8 mouse cellular contexts compared by ENCODE assay signal in the genomic region with DNA sequence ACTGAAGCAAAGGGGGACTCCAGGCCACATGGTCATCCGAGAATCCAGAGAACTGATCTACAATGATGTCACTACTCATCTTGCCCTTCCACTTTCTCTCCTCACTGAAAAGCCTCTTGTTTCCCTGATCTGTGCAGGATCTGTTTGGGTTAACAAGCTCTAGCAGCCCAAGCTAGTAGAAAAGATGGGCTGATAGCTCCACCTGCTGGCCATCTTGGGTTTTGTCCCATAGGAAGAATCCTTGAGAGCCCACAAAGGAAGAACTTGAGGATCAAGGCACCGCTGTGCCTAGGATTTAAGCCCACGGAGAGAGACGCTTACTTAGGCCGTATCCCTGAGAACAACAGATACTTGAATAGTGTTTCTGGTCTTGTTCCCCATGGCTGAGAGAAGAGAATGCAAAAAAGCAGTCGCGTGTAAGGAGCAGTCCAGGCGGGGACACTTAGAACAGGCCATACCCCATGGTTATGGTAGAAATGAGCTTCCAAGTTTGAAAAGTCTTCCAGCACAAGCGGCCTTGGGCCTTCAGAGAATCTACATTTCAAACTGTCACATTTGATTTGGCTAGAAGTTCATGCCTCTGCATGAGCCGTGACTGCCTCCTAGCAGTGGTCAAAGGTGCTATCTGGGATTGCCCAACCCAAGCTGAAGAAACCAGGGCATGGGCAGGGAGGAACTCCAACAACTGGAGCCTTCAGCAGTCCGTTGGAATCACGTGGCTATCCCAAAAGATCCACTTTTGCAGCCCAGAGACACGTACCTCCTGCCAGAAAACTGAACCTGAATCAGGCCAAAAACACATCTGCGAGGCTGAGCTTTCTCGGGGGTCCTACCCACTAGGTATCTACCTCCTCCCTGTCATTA. TPM values are rescaled to one million over a fixed set of nuclear protein-coding genes. Genes with fewer than 3 reads are reported as not detected.
DNase-seq lines count a peak whose midpoint lies in the region; ATAC-seq and TF ChIP-seq lines count a peak whose summit lies in the region.

No protein-coding gene starts in this region.

- no peak overlapping the region for H3K27ac ChIP-seq in ES-Bruce4 (ENCODE audit: insufficient read depth, low read length)
- peak overlapping the region; percentile 77 for H3K27ac ChIP-seq in forebrain, embryonic 12.5 days
- H3K27ac ChIP-seq in liver, postnatal 0 days (ENCODE audit: low read depth), result peak overlapping the region; percentile 81
- H3K27ac ChIP-seq in neural tube, embryonic 14.5 days (ENCODE audit: low read depth, low read length), result no peak overlapping the region; the same call in none of the 2 replicates

- peaks cover 13% of the 10 kb centered on the region for H3K36me3 ChIP-seq in ES-Bruce4 (ENCODE audit: control insufficient read depth, insufficient read depth, low read length, poor library complexity, severe bottlenecking)
- peaks cover 32% of the 10 kb centered on the region for H3K36me3 ChIP-seq in forebrain, embryonic 12.5 days (replicated peaks)
- H3K36me3 ChIP-seq in liver, postnatal 0 days (replicated peaks; ENCODE audit: insufficient read depth, low read length), result peaks cover 28% of the 10 kb centered on the region
- peaks cover 22% of the 10 kb centered on the region for H3K36me3 ChIP-seq in neural tube, embryonic 14.5 days (ENCODE audit: control insufficient read depth, insufficient read depth, low read length)

- peak; percentile 27 for TF ChIP-seq CTCF in ES-Bruce4 (IDR thresholded peaks at IDR 0.05; ENCODE audit: low read depth, low read length)
- TF ChIP-seq CTCF in liver, postnatal 0 days (IDR thresholded peaks at IDR 0.05; ENCODE audit: low read depth), result peak; percentile 94

- H3K4me1 ChIP-seq in ES-Bruce4 (ENCODE audit: control insufficient read depth, insufficient read depth, low read length), result peaks cover 2% of the 10 kb centered on the region
- H3K4me1 ChIP-seq in forebrain, embryonic 12.5 days, result peaks cover 27% of the 10 kb centered on the region
- H3K4me1 ChIP-seq in liver, postnatal 0 days (ENCODE audit: insufficient read depth), result peaks cover 12% of the 10 kb centered on the region
- H3K4me1 ChIP-seq in neural tube, embryonic 14.5 days (ENCODE audit: control insufficient read depth, insufficient read depth, low read length), result peaks cover 14% of the 10 kb centered on the region

- H3K4me2 ChIP-seq in forebrain, embryonic 12.5 days, result peak overlapping the region; percentile 71
- H3K4me2 ChIP-seq in liver, postnatal 0 days (ENCODE audit: low read depth, low read length), result peak overlapping the region; percentile 86
- H3K4me2 ChIP-seq in neural tube, embryonic 14.5 days (ENCODE audit: low read depth, low read length), result peak overlapping the region; percentile 70

- intact Hi-C loops in heart, postnatal 10 days (cut with DNase I), result loop anchor here (1.0 to 5.0 kb wide), 3 partner anchors 85 to 188 kb away; no protein-coding TSS in a partner anchor

- H3K9me3 ChIP-seq in ES-Bruce4 (replicated peaks; ENCODE audit: control insufficient read depth, insufficient read depth, low read length, poor library complexity, severe bottlenecking), result no peaks in the 10 kb centered on the region
- no peaks in the 10 kb centered on the region for H3K9me3 ChIP-seq in forebrain, embryonic 12.5 days
- no peaks in the 10 kb centered on the region for H3K9me3 ChIP-seq in liver, postnatal 0 days (ENCODE audit: low read length)
- H3K9me3 ChIP-seq in neural tube, embryonic 14.5 days (ENCODE audit: control insufficient read depth, low read length), result no peaks in the 10 kb centered on the region

- peak; percentile 66 for ATAC-seq in forebrain, embryonic 12.5 days (ENCODE audit: low FRiP score)
- peak; percentile 67 for ATAC-seq in liver, postnatal 0 days
- ATAC-seq in neural tube, embryonic 14.5 days (ENCODE audit: low read depth), result peak; percentile 72

- DNase-seq in c-Kit-positive CD71-positive TER-119-positive erythroid progenitor cells, embryonic 14.5 days (ENCODE audit: low spot score), result peak; percentile 92
- DNase-seq in heart, postnatal 10 days, result peak; percentile 92 to 93
- peak; percentile 96 for DNase-seq in large intestine, adult 2 months (ENCODE audit: low read depth, low spot score)
- peak; percentile 89 for DNase-seq in liver, postnatal 0 days
- DNase-seq in testis, postnatal 10 days (ENCODE audit: low spot score), result peak; percentile 90

- no peak for TF ChIP-seq POLR2A in ES-Bruce4 (IDR thresholded peaks at IDR 0.05; ENCODE audit: insufficient read depth, low read length)

- peak overlapping the region; percentile 60 for H3K4me3 ChIP-seq in ES-Bruce4 (ENCODE audit: low read depth, low read length)
- peak overlapping the region; percentile 55 for H3K4me3 ChIP-seq in forebrain, embryonic 12.5 days (replicated peaks)
- H3K4me3 ChIP-seq in liver, postnatal 0 days (ENCODE audit: low read depth, low read length), result peak overlapping the region; percentile 59
- H3K4me3 ChIP-seq in neural tube, embryonic 14.5 days (ENCODE audit: low read depth, low read length), result peak overlapping the region; percentile 65; the same call in 1 of the 2 replicates

- 4% methylated on average over 15 of the region's 15 CpGs for WGBS in forebrain, embryonic 12.5 days
- whole genome bisulfite sequencing in large intestine, adult 2 months, result 2% methylated on average over 15 of the region's 15 CpGs
- 2% methylated on average over 15 of the region's 15 CpGs for WGBS in liver, postnatal 0 days (ENCODE audit: insufficient replicate concordance)
- WGBS in neural tube, embryonic 14.5 days, result 6% methylated on average over 15 of the region's 15 CpGs

- H3K27me3 ChIP-seq in ES-Bruce4 (ENCODE audit: control insufficient read depth, insufficient read depth, low read length, poor library complexity, severe bottlenecking), result no peaks in the 10 kb centered on the region
- H3K27me3 ChIP-seq in forebrain, embryonic 12.5 days, result peaks cover 16% of the 10 kb centered on the region; the same call in 1 of the 2 replicates
- H3K27me3 ChIP-seq in liver, postnatal 0 days (ENCODE audit: insufficient read depth, low read length), result no peaks in the 10 kb centered on the region
- H3K27me3 ChIP-seq in neural tube, embryonic 14.5 days (ENCODE audit: control insufficient read depth, insufficient read depth, low read length), result no peaks in the 10 kb centered on the region

- no peak for TF ChIP-seq EP300 in ES-Bruce4 (IDR thresholded peaks at IDR 0.05; ENCODE audit: insufficient read depth, low read depth, low read length)
- no peak; the same call in 1 of the 2 replicates for TF ChIP-seq EP300 in liver, postnatal 0 days (IDR thresholded peaks at IDR 0.05; ENCODE audit: low read depth)

- no peak overlapping the region for H3K9ac ChIP-seq in ES-Bruce4 (ENCODE audit: low read depth, poor library complexity, severe bottlenecking)
- H3K9ac ChIP-seq in forebrain, embryonic 12.5 days, result no peak overlapping the region
- peak overlapping the region; percentile 50; the same call in 1 of the 2 replicates for H3K9ac ChIP-seq in liver, postnatal 0 days (replicated peaks)
- H3K9ac ChIP-seq in neural tube, embryonic 14.5 days (replicated peaks; ENCODE audit: low read depth, low read length), result 0 out of 2 replicates have a peak overlapping the region, but pooled peaks have one; percentile 16

RNA-seq across cellular contexts. Expression of a gene that starts 0.6 kb away (rescaled TPM):
- 15.4 and 17.7 TPM in 2 replicates for polyA plus RNA-seq in ES-Bruce4 (2011; ENCODE audit: insufficient read depth, insufficient read length, low read depth, missing spikeins)
- polyA plus RNA-seq in forebrain, embryonic 12.5 days (2016; fragmentation: Nextera tagmentation; extraction: Ambion mirVana), result 17.2 and 19.3 TPM in 2 replicates
- 10 to 100 TPM; 18.4 to 23.7 TPM for total RNA-seq in heart, postnatal 10 days (2021)
- 11.4 and 14.2 TPM in 2 replicates for polyA plus RNA-seq in large intestine, adult 2 months (2012; rRNA removed)
- polyA plus RNA-seq in liver, postnatal 0 days (2015; fragmentation: Nextera tagmentation; extraction: Ambion mirVana), result 5.9 and 6.8 TPM in 2 replicates
- polyA plus RNA-seq in neural tube, embryonic 14.5 days (2014; fragmentation: Nextera tagmentation; extraction: Ambion mirVana), result 6.6 and 8.6 TPM in 2 replicates

RNA-seq across cellular contexts. Expression of a gene that starts 9.6 kb away (rescaled TPM):
- polyA plus RNA-seq in ES-Bruce4 (2011; ENCODE audit: insufficient read depth, insufficient read length, low read depth, missing spikeins), result 2.6 and 4.2 TPM in 2 replicates
- polyA plus RNA-seq in forebrain, embryonic 12.5 days (2016; fragmentation: Nextera tagmentation; extraction: Ambion mirVana), result 4.2 and 5.3 TPM in 2 replicates
- not detected for total RNA-seq in heart, postnatal 10 days (2021)
- polyA plus RNA-seq in large intestine, adult 2 months (2012; rRNA removed), result 28.5 and 45.9 TPM in 2 replicates
- 0.04 TPM in 1 of 2 replicates, not detected in the other for polyA plus RNA-seq in liver, postnatal 0 days (2015; fragmentation: Nextera tagmentation; extraction: Ambion mirVana)
- 10.7 and 16.0 TPM in 2 replicates for polyA plus RNA-seq in neural tube, embryonic 14.5 days (2014; fragmentation: Nextera tagmentation; extraction: Ambion mirVana)

RNA-seq across cellular contexts. Expression of a gene that starts 20.0 kb away (rescaled TPM):
- 74.9 and 82.5 TPM in 2 replicates for polyA plus RNA-seq in ES-Bruce4 (2011; ENCODE audit: insufficient read depth, insufficient read length, low read depth, missing spikeins)
- polyA plus RNA-seq in forebrain, embryonic 12.5 days (2016; fragmentation: Nextera tagmentation; extraction: Ambion mirVana), result 128 and 129 TPM in 2 replicates
- 10 to 100 TPM; 71.8 to 77.3 TPM for total RNA-seq in heart, postnatal 10 days (2021)
- polyA plus RNA-seq in large intestine, adult 2 months (2012; rRNA removed), result 116 and 137 TPM in 2 replicates
- polyA plus RNA-seq in liver, postnatal 0 days (2015; fragmentation: Nextera tagmentation; extraction: Ambion mirVana), result 111 and 118 TPM in 2 replicates
- 132 and 137 TPM in 2 replicates for polyA plus RNA-seq in neural tube, embryonic 14.5 days (2014; fragmentation: Nextera tagmentation; extraction: Ambion mirVana)

RNA-seq across cellular contexts. Expression of a gene that starts 20.2 kb away (rescaled TPM):
- polyA plus RNA-seq in ES-Bruce4 (2011; ENCODE audit: insufficient read depth, insufficient read length, low read depth, missing spikeins), result 11.6 and 13.0 TPM in 2 replicates
- 6.9 and 7.0 TPM in 2 replicates for polyA plus RNA-seq in forebrain, embryonic 12.5 days (2016; fragmentation: Nextera tagmentation; extraction: Ambion mirVana)
- 1 to 10 TPM; 2.8 to 3.8 TPM for total RNA-seq in heart, postnatal 10 days (2021)
- polyA plus RNA-seq in large intestine, adult 2 months (2012; rRNA removed), result 1.3 and 2.2 TPM in 2 replicates
- polyA plus RNA-seq in liver, postnatal 0 days (2015; fragmentation: Nextera tagmentation; extraction: Ambion mirVana), result 2.2 TPM in 2 replicates
- polyA plus RNA-seq in neural tube, embryonic 14.5 days (2014; fragmentation: Nextera tagmentation; extraction: Ambion mirVana), result 6.3 and 6.8 TPM in 2 replicates

Comparison
In these comparisons a context has a peak if more than half of its experiments do, and no peak if none do; other contexts are left out.
1. H3K27ac ChIP-seq: peak in forebrain, embryonic 12.5 days (single experiment) and liver, postnatal 0 days (single experiment); none in ES-Bruce4 (single experiment) and neural tube, embryonic 14.5 days (single experiment).
2. H3K9ac ChIP-seq: peak in liver, postnatal 0 days (single experiment) and neural tube, embryonic 14.5 days (single experiment); none in ES-Bruce4 (single experiment) and forebrain, embryonic 12.5 days (single experiment).
3. Peak in every context shown above with its lines, with median percentiles within 50 percentile points of each other: H3K4me3 ChIP-seq, DNase-seq, ATAC-seq and H3K4me2 ChIP-seq.